Mouse (Mus musculus) CH12.LX (cell line): Measurements from ENCODE around the gene Pcmt1. TPM values are rescaled to one million over a fixed set of nuclear protein-coding genes. Genes with fewer than 3 reads are reported as not detected.

Experiments used
- DNase-seq: peaks from one replicate; pipeline ENCODE4 v3.0.0-alpha.2; 2013; ENCODE audit errors: extremely low read depth
- H3K27ac ChIP-seq: 2 replicates; pipeline ENCODE4 v1.5.1; 2012; ENCODE audit warnings: low read depth, mild to moderate bottlenecking, control low read depth, moderate library complexity; ENCODE audit not compliant: insufficient read depth
- H3K27me3 ChIP-seq: replicated peaks from 2 replicates; pipeline ENCODE3; 2012; ENCODE audit warnings: inconsistent platforms
- H3K36me3 ChIP-seq, 2 experiments: replicated peaks in 1 of 2; 2 replicates each; pipeline versions ENCODE3 to v1.6.1; 2012; ENCODE audit warnings: inconsistent platforms in 1 of 2, low read length in 1 of 2, mild to moderate bottlenecking in 1 of 2, mixed read lengths in 1 of 2, moderate library complexity in 1 of 2; ENCODE audit not compliant: control insufficient read depth in 1 of 2, insufficient read depth in 1 of 2
- H3K4me1 ChIP-seq, 2 experiments: 2 replicates each; pipeline ENCODE4 v1.6.1; 2012; ENCODE audit warnings: inconsistent platforms in 1 of 2, moderate library complexity in 1 of 2; ENCODE audit not compliant: insufficient read depth in 2 of 2, control insufficient read depth in 1 of 2
- H3K4me2 ChIP-seq: 2 replicates; pipeline ENCODE4 v1.6.1; 2012; ENCODE audit warnings: low read depth, mild to moderate bottlenecking, control low read depth; ENCODE audit not compliant: poor library complexity, insufficient read depth, severe bottlenecking
- H3K4me3 ChIP-seq, 3 experiments: fragments of 150-350 bp in 1 of 3; sonication (generic) in 1 of 3; replicated peaks in 1 of 3; 2 replicates each; pipeline versions ENCODE3 to v1.5.1; 2011 to 2012; ENCODE audit warnings: low read depth in 2 of 3, low read length in 2 of 3, mild to moderate bottlenecking in 2 of 3, moderate library complexity in 2 of 3, control low read depth in 1 of 3, improper control_type of control experiment in 1 of 3, inconsistent platforms in 1 of 3, mixed read lengths in 1 of 3; ENCODE audit not compliant: poor library complexity in 1 of 3
- H3K79me2 ChIP-seq: replicated peaks from 2 replicates; pipeline ENCODE4 v1.6.1; 2012; ENCODE audit warnings: mild to moderate bottlenecking, moderate library complexity; ENCODE audit not compliant: control insufficient read depth, poor library complexity, insufficient read depth, severe bottlenecking; ENCODE audit errors: extremely low read depth
- H3K9ac ChIP-seq: 2 replicates; pipeline ENCODE4 v1.6.1; 2012; ENCODE audit warnings: low read depth, mild to moderate bottlenecking, control low read depth, moderate library complexity; ENCODE audit not compliant: insufficient read depth
- H3K9me3 ChIP-seq: replicated peaks from 2 replicates; pipeline ENCODE3; 2012; ENCODE audit warnings: low read length, inconsistent platforms, mixed read lengths
- CHD1 ChIP-seq: IDR thresholded peaks from 2 replicates; pipeline ENCODE4 v1.6.1; 2012; ENCODE audit warnings: low read depth, low read length, improper control_type of control experiment, inconsistent platforms
- CHD2 ChIP-seq: IDR thresholded peaks from 2 replicates; pipeline ENCODE4 v1.6.1; 2011; ENCODE audit warnings: low read length, improper control_type of control experiment
- CTCF ChIP-seq, 2 experiments: IDR thresholded peaks in 1 of 2; conservative IDR thresholded peaks in 1 of 2; 2 replicates each; pipeline ENCODE4 v1.5.1; 2011 to 2012; ENCODE audit warnings: low read depth in 2 of 2, low read length in 2 of 2, improper control_type of control experiment in 1 of 2, inconsistent platforms in 1 of 2, mild to moderate bottlenecking in 1 of 2, moderate library complexity in 1 of 2
- E2F4 ChIP-seq: IDR thresholded peaks from 2 replicates; pipeline ENCODE4 v1.6.1; 2011; ENCODE audit warnings: low read depth, low read length, improper control_type of control experiment; ENCODE audit not compliant: insufficient replicate concordance
- ELF1 ChIP-seq: IDR thresholded peaks from 2 replicates; pipeline ENCODE4 v1.6.1; 2014; ENCODE audit warnings: low read depth, mild to moderate bottlenecking, inconsistent platforms, low read length, improper control_type of control experiment
- ETS1 ChIP-seq: conservative IDR thresholded peaks from 2 replicates; pipeline ENCODE4 v1.6.1; 2012; ENCODE audit warnings: low read depth, mild to moderate bottlenecking, inconsistent platforms, low read length, improper control_type of control experiment, moderate library complexity
- HCFC1 ChIP-seq: IDR thresholded peaks from 2 replicates; pipeline ENCODE4 v1.6.1; 2012; ENCODE audit warnings: low read depth, mild to moderate bottlenecking, inconsistent platforms, low read length, improper control_type of control experiment
- IRF4 ChIP-seq: IDR thresholded peaks from 2 replicates; pipeline ENCODE4 v1.6.1; 2014; ENCODE audit warnings: low read depth, mild to moderate bottlenecking, inconsistent platforms, low read length, improper control_type of control experiment
- JUN ChIP-seq: IDR thresholded peaks from 2 replicates; pipeline ENCODE4 v1.6.1; 2011; ENCODE audit warnings: low read depth, mild to moderate bottlenecking, low read length, improper control_type of control experiment, moderate library complexity; ENCODE audit not compliant: insufficient read depth
- JUND ChIP-seq: conservative IDR thresholded peaks from 2 replicates; pipeline ENCODE4 v1.6.1; 2011; ENCODE audit warnings: low read depth, low read length, improper control_type of control experiment
- KAT2A ChIP-seq: IDR thresholded peaks from 2 replicates; pipeline ENCODE4 v1.6.1; 2012; ENCODE audit warnings: low read length, improper control_type of control experiment, inconsistent platforms; ENCODE audit not compliant: insufficient replicate concordance
- MAFK ChIP-seq: IDR thresholded peaks from 2 replicates; pipeline ENCODE4 v1.6.1; 2011; ENCODE audit warnings: low read length, improper control_type of control experiment; ENCODE audit not compliant: insufficient replicate concordance
- MAX ChIP-seq: IDR thresholded peaks from 2 replicates; pipeline ENCODE4 v1.6.1; 2011; ENCODE audit warnings: low read length, improper control_type of control experiment
- MEF2A ChIP-seq: IDR thresholded peaks from 2 replicates; pipeline ENCODE4 v1.6.1; 2014; ENCODE audit warnings: low read depth, mild to moderate bottlenecking, inconsistent platforms, low read length, improper control_type of control experiment, borderline replicate concordance
- MXI1 ChIP-seq: IDR thresholded peaks from 2 replicates; pipeline ENCODE4 v1.6.1; 2011; ENCODE audit warnings: mild to moderate bottlenecking, low read depth, low read length, improper control_type of control experiment
- NELFE ChIP-seq: IDR thresholded peaks from 2 replicates; pipeline ENCODE4 v1.6.1; 2011; ENCODE audit warnings: low read depth, low read length, improper control_type of control experiment
- NRF1 ChIP-seq: IDR thresholded peaks from 2 replicates; pipeline ENCODE4 v1.6.1; 2014; ENCODE audit warnings: low read depth, mild to moderate bottlenecking, inconsistent platforms, low read length, improper control_type of control experiment, moderate library complexity
- POLR2A ChIP-seq: IDR thresholded peaks from 2 replicates; pipeline ENCODE4 v1.6.1; 2011; ENCODE audit warnings: low read depth, mild to moderate bottlenecking, improper control_type of control experiment, low read length
- POLR2AphosphoS2 ChIP-seq: IDR thresholded peaks from 2 replicates; pipeline ENCODE4 v1.6.1; 2011; ENCODE audit warnings: low read depth, low read length, improper control_type of control experiment
- RAD21 ChIP-seq: IDR thresholded peaks from 2 replicates; pipeline ENCODE4 v1.6.1; 2011; ENCODE audit warnings: low read depth, mild to moderate bottlenecking, low read length, improper control_type of control experiment, moderate library complexity
- RCOR1 ChIP-seq: conservative IDR thresholded peaks from 2 replicates; pipeline ENCODE4 v1.6.1; 2012; ENCODE audit warnings: low read depth, mild to moderate bottlenecking, inconsistent platforms, low read length, improper control_type of control experiment
- SIN3A ChIP-seq: IDR thresholded peaks from 2 replicates; pipeline ENCODE4 v1.6.1; 2012; ENCODE audit warnings: low read length, improper control_type of control experiment, inconsistent platforms
- SMC3 ChIP-seq: IDR thresholded peaks from 2 replicates; pipeline ENCODE4 v1.6.1; 2011; ENCODE audit warnings: low read depth, low read length, improper control_type of control experiment
- TBP ChIP-seq: conservative IDR thresholded peaks from 2 replicates; pipeline ENCODE4 v1.6.1; 2011; ENCODE audit warnings: low read depth, low read length, improper control_type of control experiment
- UBTF ChIP-seq: IDR thresholded peaks from 2 replicates; pipeline ENCODE4 v1.6.1; 2012; ENCODE audit warnings: low read depth, mild to moderate bottlenecking, inconsistent platforms, low read length, improper control_type of control experiment, moderate library complexity
- USF1 ChIP-seq: IDR thresholded peaks from 2 replicates; pipeline ENCODE4 v1.6.1; 2014; ENCODE audit warnings: low read depth, mild to moderate bottlenecking, inconsistent platforms, low read length, improper control_type of control experiment
- USF2 ChIP-seq: conservative IDR thresholded peaks from 2 replicates; pipeline ENCODE4 v1.6.1; 2011; ENCODE audit warnings: low read depth, low read length, improper control_type of control experiment
- ZMIZ1 ChIP-seq: IDR thresholded peaks from 2 replicates; pipeline ENCODE4 v1.6.1; 2012; ENCODE audit warnings: low read depth, mild to moderate bottlenecking, inconsistent platforms, low read length, improper control_type of control experiment
- dilution Hi-C: fragments of 300-500 bp; cut with MboI; formaldehyde crosslinking; loops from 2 replicates; pipeline ENCODE4 v1.14.3; 2020; ENCODE audit warnings: low sequenced_read_pairs; ENCODE audit not compliant: extremely low pct_unique_long_range_greater_than_20kb, extremely low pct_ligation_motif_present
- in situ Hi-C: fragments of 300-500 bp; cut with MboI; formaldehyde crosslinking; loops from 3 replicates; pipeline ENCODE4 v1.14.3; 2019; ENCODE audit warnings: low sequenced_read_pairs, low pct_ligation_motif_present, low pct_unique_long_range_greater_than_20kb, mixed read lengths
- polyA plus RNA-seq: library from polyadenylated mRNA; unstranded; fragments of >175 nt; gene quantifications from 2 replicates; pipeline ENCODE4 v1.2.1, GENCODE M21; 2012; ENCODE audit warnings: low read depth; ENCODE audit not compliant: insufficient read length
- total RNA-seq, 2 experiments: library from RNA; depleted of rRNA; stranded (reverse); fragments of 300-350 nt in 1 of 2; fragments of >200 nt in 1 of 2; gene quantifications; 2 replicates each; pipeline ENCODE4 v1.2.3; 2012 to 2014

Gene Pcmt1
- total and polyA plus RNA-seq, 3 experiments: 44.4 to 62.2 (median 56.5) TPM

- peak; percentile 6 for DNase-seq
- TF ChIP-seq CHD1 (peak; percentile 51; the same call in 1 of the 2 replicates), JUN (no peak), E2F4 (no peak), USF2 (no peak), MAFK (no peak), NRF1 (no peak), ELF1 (no peak), JUND (no peak)
- H3K9ac ChIP-seq: peak overlapping the region; percentile 95
- H3K4me3 ChIP-seq: peak overlapping the region; percentile 81 to 91 (median 87)
- H3K79me2 ChIP-seq: peaks cover 38% of the 10 kb centered on the region
- no peaks in the 10 kb centered on the region for H3K9me3 ChIP-seq
- dilution Hi-C loops (no loop called here), in situ Hi-C loops (no loop called here)
- H3K4me2 ChIP-seq: peak overlapping the region; percentile 98
- no peaks in the 10 kb centered on the region for H3K27me3 ChIP-seq
- no peak overlapping the region for H3K27ac ChIP-seq
- peaks cover 0 to 5% of the 10 kb centered on the region in 2 experiments for H3K36me3 ChIP-seq
- peaks cover 3 to 23% of the 10 kb centered on the region in 2 experiments; a peak in 2 of 4 replicates for H3K4me1 ChIP-seq
These were observed 16.9 kb downstream of the Pcmt1 start for GRCm38 (mm10) chr10:7664027-7664526.

GRCm38 (mm10) chr10:7663159-7664026 lies 17.5 kb downstream of the Pcmt1 start:
- peak overlapping the region; percentile 81 to 91 (median 87) for H3K4me3 ChIP-seq
- dilution Hi-C loops (no loop called here), in situ Hi-C loops (no loop called here)
- peak overlapping the region; percentile 98 for H3K4me2 ChIP-seq
- H3K27me3 ChIP-seq: no peaks in the 10 kb centered on the region
- no peaks in the 10 kb centered on the region for H3K9me3 ChIP-seq
- peak overlapping the region; percentile 67 for H3K27ac ChIP-seq
- peak; percentile 76 for DNase-seq
- H3K79me2 ChIP-seq: peaks cover 40% of the 10 kb centered on the region
- peak overlapping the region; percentile 95 for H3K9ac ChIP-seq
- H3K4me1 ChIP-seq: peaks cover 2 to 20% of the 10 kb centered on the region in 2 experiments; a peak in 2 of 4 replicates
- peaks cover 0 to 9% of the 10 kb centered on the region in 2 experiments for H3K36me3 ChIP-seq
- TF ChIP-seq RCOR1 (0 out of 2 replicates have a peak, but pooled peaks have one; percentile 28), IRF4 (0 out of 2 replicates have a peak, but pooled peaks have one; percentile 4), MEF2A (no peak), ZMIZ1 (peak; percentile 80; the same call in 1 of the 2 replicates), UBTF (peak; percentile 22; the same call in 1 of the 2 replicates), ETS1 (no peak), MAX (peak; percentile 61), SMC3 (no peak), CHD2 (no peak), RAD21 (no peak), JUN (no peak), USF1 (no peak), CTCF (conservative IDR thresholded peaks at IDR 0.05 in 1 of 2, IDR thresholded peaks at IDR 0.05 in 1 of 2; ENCODE audit: low read depth in 2 of 2, low read length in 2 of 2) (no peak), HCFC1 (peak; percentile 70), POLR2A (peak; percentile 86; the same call in 1 of the 2 replicates), MAFK (no peak), POLR2AphosphoS2 (peak; percentile 73), JUND (no peak), KAT2A (0 out of 2 replicates have a peak, but pooled peaks have one; percentile 15), E2F4 (no peak), MXI1 (no peak; the same call in 1 of the 2 replicates), ELF1 (peak; percentile 57; the same call in 1 of the 2 replicates), NELFE (peak; percentile 92), CHD1 (no peak), TBP (no peak), SIN3A (no peak)
